Mouse (Mus musculus): ENCODE data around the gene Olfr1395.

Gene Olfr1395

DNA sequence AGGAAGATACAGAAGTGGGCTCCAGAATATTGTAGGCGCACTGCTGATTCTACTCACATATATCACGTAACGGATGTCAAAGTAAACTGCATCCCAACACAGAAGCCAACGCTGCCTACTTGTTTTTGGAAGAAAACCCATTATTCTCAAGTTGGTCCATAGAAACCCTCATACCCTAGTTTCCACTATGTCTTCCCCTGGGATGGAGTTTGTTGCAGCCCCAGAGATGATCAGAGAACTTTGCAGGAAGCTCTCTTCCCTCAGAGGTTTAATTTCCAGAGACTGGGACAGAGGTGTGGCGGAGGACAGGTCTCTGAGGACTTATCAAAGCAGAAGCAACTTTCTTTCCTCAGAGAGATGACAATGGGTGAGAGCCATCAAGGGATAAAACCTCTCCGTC lies at the start of gene Olfr1395:
Gene Olfr1395, plus strand, starts transcription at position 301 of the 400 bp plus-strand sequence.
- no peak for DNase-seq

- DNase-seq = no peak
Observed at GRCm38 (mm10) chr11:49092786-49093185, 49.3 kb upstream of the Olfr1395 start.

DNA sequence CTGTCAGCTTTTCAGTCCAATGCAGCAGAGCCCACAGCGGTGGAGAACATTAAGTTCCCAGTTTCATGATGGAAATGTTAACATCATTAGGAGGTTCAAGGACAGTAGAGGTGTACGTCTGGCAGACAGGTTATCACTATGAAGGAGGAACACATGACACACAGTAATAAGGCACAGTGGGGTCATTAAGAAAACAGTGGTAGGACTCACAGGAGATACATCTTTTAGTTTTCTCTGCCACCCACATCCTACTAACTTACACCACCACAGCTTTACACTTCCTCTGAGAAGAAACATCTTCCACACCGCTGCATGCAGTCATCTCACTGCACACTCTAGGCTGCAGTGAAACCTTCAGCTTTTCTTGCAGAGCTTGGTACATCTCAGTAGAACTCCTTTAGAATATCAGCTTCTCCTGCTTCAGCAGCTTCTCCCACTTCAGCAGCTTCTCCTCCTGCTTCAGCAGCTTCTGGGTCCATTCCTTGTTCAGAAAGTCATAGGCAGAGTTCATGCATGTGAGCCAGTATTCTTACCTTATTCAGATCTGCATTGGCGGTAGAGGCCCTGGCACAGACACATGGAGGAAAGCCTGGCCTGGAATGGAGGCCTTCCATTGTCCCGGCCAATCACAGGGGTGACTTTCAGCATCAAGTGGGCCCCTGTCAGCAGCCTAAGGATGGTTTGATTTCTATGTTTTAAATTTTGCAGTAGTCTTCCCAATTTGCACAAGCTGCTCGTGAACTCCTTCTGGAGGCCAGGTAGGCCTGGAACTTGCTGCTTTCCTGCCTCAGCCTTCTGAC lies 48.0 kb upstream of the Olfr1395 start:
- no peak for DNase-seq

DNA sequence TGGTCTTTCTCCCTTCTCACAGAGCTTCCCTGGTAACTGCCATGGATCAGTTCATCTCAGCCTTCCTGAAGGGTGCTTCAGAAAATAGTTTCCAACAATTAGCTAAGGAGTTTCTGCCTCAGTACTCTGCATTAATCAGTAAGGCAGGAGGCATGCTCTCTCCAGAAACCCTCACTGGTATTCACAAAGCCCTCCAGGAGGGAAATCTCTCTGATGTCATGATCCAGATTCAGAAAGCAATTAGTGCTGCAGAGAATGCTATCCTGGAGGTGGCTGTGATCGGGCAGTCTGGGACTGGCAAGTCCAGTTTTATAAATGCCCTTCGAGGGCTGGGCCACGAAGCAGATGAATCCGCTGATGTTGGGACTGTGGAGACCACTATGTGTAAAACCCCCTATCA lies 46.7 kb upstream of the Olfr1395 start:
- DNase-seq = no peak

GRCm38 (mm10) chr11:49100409-49100808 lies 41.7 kb upstream of the Olfr1395 start:
- DNase-seq = peak; percentile 38

DNA sequence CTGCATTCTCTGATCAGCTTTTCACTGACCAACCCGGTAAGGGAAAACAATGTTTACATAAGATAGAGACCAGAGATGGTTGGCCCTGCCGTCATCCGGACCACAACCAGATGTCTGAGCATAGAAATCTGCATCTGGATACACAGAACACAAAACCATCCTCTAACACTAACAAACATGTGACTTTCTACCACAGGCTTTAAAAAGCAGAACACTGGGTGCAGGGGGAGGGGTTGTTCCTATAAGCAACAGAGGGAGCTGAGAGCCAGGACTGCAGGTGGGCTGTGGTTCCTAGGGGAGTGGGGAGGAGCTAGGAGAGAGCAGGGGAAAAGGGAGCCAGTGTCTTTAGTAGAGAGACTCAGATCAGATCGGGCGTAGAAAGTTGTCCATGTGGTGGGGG lies 40.6 kb upstream of the Olfr1395 start:
- DNase-seq = no peak

GRCm38 (mm10) chr11:49103047-49103693 lies 38.9 kb upstream of the Olfr1395 start:
- peak; percentile 91 for DNase-seq

GRCm38 (mm10) chr11:49105752-49106151 lies 36.3 kb upstream of the Olfr1395 start:
- no peak for DNase-seq

DNA sequence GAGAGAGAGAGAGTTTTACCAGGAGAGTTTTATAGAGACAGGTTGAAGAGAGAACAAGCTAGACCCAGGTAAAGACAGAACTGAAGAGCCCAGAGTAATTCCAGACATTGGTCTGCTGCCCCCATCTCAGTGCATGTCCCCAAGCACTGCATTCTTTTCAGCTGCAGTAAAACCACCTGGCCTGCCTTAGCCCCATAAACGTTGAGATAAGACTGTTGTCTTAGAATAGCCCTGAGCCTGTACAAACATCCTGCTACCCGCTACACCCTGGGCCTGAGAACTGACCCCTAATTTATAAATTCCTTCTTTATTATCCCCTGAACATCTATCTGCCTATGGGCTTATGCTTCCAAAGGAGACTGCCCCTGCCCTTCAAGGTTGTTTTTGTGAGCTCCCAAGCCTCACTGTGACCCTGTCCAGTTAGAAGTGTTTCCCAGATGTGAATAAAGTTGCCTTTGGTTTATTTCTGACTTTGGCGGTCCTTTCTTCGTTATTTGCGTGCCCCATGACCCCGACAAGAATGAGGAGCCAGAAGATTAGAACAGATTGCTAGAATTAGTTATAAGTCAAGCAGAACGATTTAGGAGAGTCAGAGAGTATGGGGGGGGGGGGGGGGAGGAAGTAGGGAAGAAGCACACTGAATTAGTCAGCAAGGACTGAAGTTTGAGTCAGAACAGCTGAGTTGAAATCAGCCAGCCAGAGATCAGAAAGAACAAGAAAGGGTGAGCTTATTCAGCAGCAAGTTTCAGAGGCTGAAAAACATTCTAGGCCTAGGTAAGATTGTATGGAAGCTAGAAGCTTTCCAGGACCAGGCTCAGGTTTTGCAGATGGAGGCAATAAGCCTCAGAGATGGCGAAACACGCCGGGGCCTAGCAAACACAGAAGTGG lies 34.2 kb upstream of the Olfr1395 start:
- DNase-seq = no peak

DNA sequence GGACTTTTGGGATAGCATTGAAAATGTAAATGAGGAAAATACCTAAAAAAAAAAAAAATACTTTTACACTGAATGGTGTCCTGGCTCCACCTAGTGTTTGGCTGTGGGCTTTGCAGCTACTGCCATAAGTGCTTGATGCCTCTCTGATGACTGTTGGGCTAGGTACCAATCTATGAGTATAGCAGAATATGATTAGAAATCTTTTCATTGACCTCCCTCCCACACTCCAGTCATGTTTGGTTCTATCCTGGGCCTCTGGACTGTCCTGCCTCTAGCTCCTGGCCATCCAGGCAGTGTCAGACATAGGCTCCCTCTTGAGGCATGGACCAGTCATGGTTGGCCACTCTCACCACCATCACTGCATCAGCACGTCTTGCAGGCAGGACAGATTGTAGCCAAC lies 33.2 kb upstream of the Olfr1395 start:
- peak; percentile 45 for DNase-seq

DNA sequence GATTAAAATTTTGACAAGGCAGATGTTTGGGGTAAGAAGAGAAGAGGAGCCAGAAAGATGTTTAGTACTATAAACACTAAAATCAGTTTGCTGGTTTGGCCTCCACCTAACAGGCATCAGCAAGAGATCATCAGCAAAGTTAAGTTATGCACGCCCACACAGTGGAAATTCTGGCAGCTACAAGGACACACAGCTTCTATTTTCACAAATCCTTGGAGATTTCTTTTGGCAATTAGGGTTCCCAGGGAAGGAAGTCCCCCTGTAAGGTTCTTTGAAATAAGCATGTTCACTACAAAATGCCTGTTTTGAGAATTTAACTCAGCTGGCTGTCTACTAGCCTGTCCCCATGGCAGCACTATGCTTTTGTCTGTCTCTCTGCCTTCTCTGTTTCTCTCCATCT lies 31.1 kb upstream of the Olfr1395 start:
- DNase-seq = no peak

DNA sequence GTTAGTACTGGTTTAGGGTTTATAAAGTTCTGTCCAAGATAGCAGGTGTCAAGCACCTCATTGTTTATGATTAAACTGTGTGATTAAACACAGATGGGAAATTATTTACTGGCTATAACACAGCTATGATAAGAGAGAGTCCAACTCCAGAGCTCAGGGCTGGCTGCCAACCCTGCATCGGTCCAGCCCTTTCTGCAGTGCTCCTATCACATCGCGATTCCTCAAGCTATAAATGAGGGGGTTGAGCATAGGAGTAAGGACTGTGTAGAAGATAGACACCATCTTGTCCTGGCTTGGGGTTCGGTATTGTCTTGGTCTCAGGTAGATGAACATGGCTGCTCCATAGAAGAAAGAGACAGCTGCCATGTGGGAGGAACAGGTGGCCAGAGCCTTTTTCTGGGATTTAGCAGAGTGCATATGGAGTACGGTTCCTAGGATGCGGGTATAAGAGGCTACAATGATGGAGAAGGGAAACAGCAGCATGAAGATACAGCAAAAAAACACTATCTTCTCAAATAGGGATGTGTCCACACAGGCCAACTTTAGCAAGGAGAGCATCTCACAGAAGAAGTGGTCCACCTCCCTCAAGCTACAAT lies 29.4 kb upstream of the Olfr1395 start:
- DNase-seq = no peak

- DNase-seq = no peak
Observed at GRCm38 (mm10) chr11:49114158-49114557, 27.9 kb upstream of the Olfr1395 start.

GRCm38 (mm10) chr11:49114774-49115173 lies 27.3 kb upstream of the Olfr1395 start, which contains the start of gene Olfr1396:
TSS of gene Olfr1396 (minus strand) at chr11:49114874.
- no peak for DNase-seq

- DNase-seq = no peak
Observed at GRCm38 (mm10) chr11:49119635-49120034, 22.4 kb upstream of the Olfr1395 start.

- peak; percentile 51 for DNase-seq
Observed at GRCm38 (mm10) chr11:49124169-49124568, 17.9 kb upstream of the Olfr1395 start.

GRCm38 (mm10) chr11:49154077-49154476 lies 12.0 kb downstream of the Olfr1395 start, which contains the start of gene Olfr1394:
TSS of gene Olfr1394 (plus strand) at chr11:49154377.
- no peak for DNase-seq

DNA sequence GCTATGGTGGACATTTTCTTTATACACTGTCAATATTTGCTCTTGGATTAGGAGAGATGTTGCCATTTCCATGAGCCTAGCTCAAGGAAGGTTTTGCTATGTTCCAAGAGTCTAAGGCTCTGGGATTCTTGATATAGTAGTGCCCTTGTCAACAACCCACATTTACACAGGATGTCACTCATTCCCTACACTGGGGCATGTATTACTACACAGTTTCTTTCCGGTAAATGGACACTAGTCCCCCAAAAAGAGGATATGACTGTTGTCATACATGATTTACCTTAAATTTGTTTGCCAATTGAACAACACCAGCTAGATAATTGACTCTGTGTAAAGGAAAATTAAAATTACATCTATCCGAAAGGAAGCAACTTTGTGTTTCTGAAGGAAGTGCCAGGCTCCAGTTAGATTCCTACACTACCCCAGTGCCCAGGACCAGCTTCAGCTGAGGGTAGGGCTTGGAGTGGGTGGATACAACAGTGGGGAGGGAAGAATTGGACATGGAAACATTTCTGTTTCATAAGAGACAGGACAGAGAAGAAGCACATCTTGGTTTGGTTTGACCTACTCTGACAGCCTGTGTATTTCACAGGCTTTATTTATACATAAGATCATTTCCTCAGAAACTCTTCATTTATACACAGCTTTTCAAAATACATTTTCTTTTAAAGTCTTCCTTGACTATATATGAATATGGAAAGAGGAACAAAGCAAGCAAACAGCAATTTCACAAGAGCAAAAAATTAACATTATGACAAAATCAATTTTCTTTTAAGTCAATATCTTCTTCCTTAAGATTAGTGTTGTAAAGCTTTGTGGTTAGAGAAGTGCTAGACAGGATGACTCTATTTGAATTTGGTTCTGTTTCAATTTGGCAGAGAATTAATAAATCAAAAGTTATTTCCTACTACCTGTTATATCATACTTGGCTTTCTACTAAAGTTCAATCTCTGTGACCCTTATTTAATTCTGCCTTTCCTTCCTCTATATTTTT lies 15.0 kb downstream of the Olfr1395 start:
- DNase-seq = no peak

DNA sequence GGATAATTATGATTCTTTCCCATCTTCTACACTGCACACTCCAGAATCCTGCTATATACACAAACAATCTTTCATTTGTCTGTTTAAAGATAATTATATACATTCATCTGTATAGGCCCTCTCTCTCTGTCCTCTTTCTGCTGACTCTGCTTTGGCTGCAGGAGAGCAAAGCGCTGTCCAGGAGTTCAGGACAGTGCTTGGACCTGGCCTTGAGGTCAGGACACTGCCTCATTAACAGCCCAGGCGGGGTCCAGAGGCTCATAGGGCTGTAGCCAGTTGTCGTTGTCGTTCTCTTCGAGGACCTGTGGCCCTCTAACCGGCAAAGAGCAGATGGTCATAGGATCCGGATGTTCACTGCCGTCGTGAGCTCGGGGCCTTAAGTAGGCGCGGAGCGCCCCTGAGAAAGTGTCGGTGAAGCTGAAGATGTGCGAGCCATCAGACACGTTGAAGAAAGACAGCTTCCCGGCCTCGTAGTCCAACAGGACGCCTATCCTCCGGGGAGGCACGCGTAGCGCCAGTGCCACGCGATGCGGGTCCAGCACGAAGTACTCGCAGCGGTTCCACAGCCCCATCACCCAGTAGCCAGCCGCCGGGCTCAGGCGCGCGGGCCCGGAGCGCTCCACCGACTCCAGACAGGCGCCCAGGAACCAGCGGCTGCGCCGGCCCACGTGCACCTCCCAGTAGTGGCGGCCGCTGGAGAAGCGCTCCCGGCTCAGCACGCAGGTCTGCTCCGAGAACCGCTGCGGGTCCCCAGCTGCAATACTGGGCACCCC lies 27.0 kb downstream of the Olfr1395 start:
- peak; percentile 9 for DNase-seq

GRCm38 (mm10) chr11:49170576-49170975 lies 28.5 kb downstream of the Olfr1395 start:
- DNase-seq = no peak

GRCm38 (mm10) chr11:49175345-49175744 lies 33.3 kb downstream of the Olfr1395 start:
- no peak for DNase-seq
